Mouse (Mus musculus) ES-E14 (cell line): ENCODE measurements at regions not wholly inside any gene's neighbourhood (a gene's known extent, or its start where the extent isn't known, plus 50 kb on each side); places are given as distances from the start of the nearest gene placed in this dataset.

Experiments
- DNase-seq: peaks from one replicate; pipeline ENCODE4 v3.0.0-alpha.2; 2013; ENCODE audit warnings: low read depth, low spot score
- H3K27ac ChIP-seq: 2 replicates; pipeline ENCODE4 v1.5.1; 2012; ENCODE audit warnings: low read depth, mild to moderate bottlenecking, low read length, moderate library complexity, mixed read lengths; ENCODE audit not compliant: poor library complexity, insufficient read depth, severe bottlenecking
- H3K36me3 ChIP-seq: 2 replicates; pipeline ENCODE4 v1.6.1; 2012; ENCODE audit warnings: mild to moderate bottlenecking, low read length, moderate library complexity, mixed read lengths; ENCODE audit not compliant: control insufficient read depth, poor library complexity, insufficient read depth, severe bottlenecking
- H3K4me1 ChIP-seq, 2 experiments: fragments of 150-350 bp in 1 of 2; sonication (generic) in 1 of 2; 2 replicates each; pipeline ENCODE4 v1.6.1; 2012; ENCODE audit warnings: low read length in 2 of 2, mild to moderate bottlenecking in 1 of 2, mixed read lengths in 1 of 2; ENCODE audit not compliant: control insufficient read depth in 2 of 2, insufficient read depth in 2 of 2, poor library complexity in 1 of 2
- H3K4me3 ChIP-seq, 2 experiments: fragments of 150-350 bp in 1 of 2; sonication (generic) in 1 of 2; 2 replicates each; pipeline ENCODE4 v1.5.1; 2012; ENCODE audit warnings: low read length in 2 of 2, low read depth in 1 of 2, mild to moderate bottlenecking in 1 of 2, mixed read lengths in 1 of 2; ENCODE audit not compliant: insufficient read depth in 1 of 2, poor library complexity in 1 of 2, severe bottlenecking in 1 of 2
- H3K9ac ChIP-seq: 2 replicates; pipeline ENCODE4 v1.6.1; 2012; ENCODE audit warnings: low read depth, mild to moderate bottlenecking, low read length, mixed read lengths; ENCODE audit not compliant: poor library complexity, insufficient read depth, severe bottlenecking
- H3K9me3 ChIP-seq: fragments of 150-350 bp; sonication (generic); 2 replicates; pipeline ENCODE4 v1.6.1; 2012; ENCODE audit warnings: low read depth, mild to moderate bottlenecking, low read length; ENCODE audit not compliant: control insufficient read depth, insufficient read depth
- CHD2 ChIP-seq: IDR thresholded peaks from 2 replicates; pipeline ENCODE4 v1.6.1; 2014; ENCODE audit warnings: mild to moderate bottlenecking, low read depth, low read length, inconsistent platforms
- HCFC1 ChIP-seq: IDR thresholded peaks from 2 replicates; pipeline ENCODE4 v1.6.1; 2012; ENCODE audit warnings: low read length, inconsistent platforms, borderline replicate concordance; ENCODE audit not compliant: insufficient read depth
- MAFK ChIP-seq: IDR thresholded peaks from 2 replicates; pipeline ENCODE4 v1.6.1; 2014; ENCODE audit warnings: mild to moderate bottlenecking, low read depth, low read length, inconsistent platforms; ENCODE audit not compliant: insufficient read depth
- ZC3H11A ChIP-seq: IDR thresholded peaks from 2 replicates; pipeline ENCODE4 v1.6.1; 2012; ENCODE audit warnings: low read depth, mild to moderate bottlenecking, inconsistent platforms, low read length, borderline replicate concordance
- ZNF384 ChIP-seq: IDR thresholded peaks from 2 replicates; pipeline ENCODE4 v1.6.1; 2012; ENCODE audit warnings: low read depth, low read length, inconsistent platforms
- in situ Hi-C, 2 experiments: fragments of 600-800 bp; cut with MboI; formaldehyde crosslinking; loops; one replicate each; pipeline ENCODE4 v1.15.1; 2025; ENCODE audit warnings: low sequenced_read_pairs in 2 of 2, inconsistent platforms in 1 of 2; ENCODE audit not compliant: unreplicated experiment in 2 of 2

DNA sequence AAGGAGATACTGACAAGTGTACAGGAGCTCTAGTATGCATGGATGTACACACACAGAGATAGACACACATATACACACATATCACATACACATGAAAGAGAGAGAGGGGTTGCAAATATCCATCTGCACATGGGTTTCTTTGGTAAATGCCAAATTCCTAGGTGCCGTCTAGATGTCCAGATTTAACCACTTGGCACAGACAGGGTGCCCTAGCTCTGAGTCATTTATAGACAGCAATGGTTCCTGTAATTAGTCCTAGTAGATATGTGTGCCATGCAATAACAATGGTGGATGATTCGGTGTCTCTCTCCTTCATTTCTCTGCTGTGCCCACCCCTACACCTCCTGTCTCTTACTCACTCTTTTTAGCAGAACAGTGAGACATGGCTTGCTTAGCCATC is 389.7 kb downstream of the Cd83 start:
- no peak for DNase-seq
- H3K9me3 ChIP-seq, result no peaks in the 10 kb centered on the region
- H3K4me1 ChIP-seq, result no peaks in the 10 kb centered on the region
- H3K27ac ChIP-seq, result no peak overlapping the region
- H3K36me3 ChIP-seq, result no peaks in the 10 kb centered on the region
- H3K4me3 ChIP-seq, result no peak overlapping the region
- TF ChIP-seq ZC3H11A, result no peak
- TF ChIP-seq CHD2, result no peak
- TF ChIP-seq MAFK, result no peak
- no peak for TF ChIP-seq HCFC1
- TF ChIP-seq ZNF384, result no peak
- H3K9ac ChIP-seq, result no peak overlapping the region
- in situ Hi-C loops, result no loop called here

DNA sequence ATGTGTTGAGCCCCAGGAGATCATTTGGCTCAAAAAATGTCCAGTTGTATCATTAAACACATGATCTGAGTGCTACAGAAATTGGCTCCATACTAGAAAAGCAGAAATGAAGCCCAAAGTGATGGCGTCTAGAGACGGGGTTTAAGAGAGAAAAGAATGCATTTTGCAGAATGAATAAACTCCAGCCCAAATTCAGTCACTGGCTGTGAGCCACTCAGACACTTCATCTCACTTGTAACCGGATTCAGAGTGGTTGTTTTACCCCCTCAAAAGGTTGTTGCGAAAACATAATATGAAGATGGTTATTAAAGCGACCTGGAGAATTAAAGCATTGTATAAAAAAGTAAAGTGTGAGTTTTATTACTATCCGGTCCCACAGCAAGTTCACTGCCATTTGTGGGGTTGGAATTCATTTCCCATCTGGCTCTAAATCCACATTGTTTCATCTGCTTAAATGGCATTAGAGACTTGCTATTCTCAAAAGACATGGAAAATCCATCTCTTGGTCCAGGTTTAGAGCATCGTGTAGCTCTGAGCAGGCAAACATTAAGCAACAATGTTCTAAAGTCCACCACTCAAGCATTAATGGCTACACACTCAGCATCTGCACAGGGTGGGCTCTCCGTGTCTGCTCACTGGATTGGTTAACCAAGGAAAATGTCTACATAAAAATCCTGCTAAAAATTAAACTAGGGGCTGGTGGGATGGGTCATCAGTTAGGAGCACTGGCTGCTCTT is 390.9 kb downstream of the Cd83 start:
- Histone ChIP-seq H3K9ac (no peak overlapping the region), H3K36me3 (no peaks in the 10 kb centered on the region), H3K9me3 (no peaks in the 10 kb centered on the region), H3K4me3 (no peak overlapping the region), H3K4me1 (no peaks in the 10 kb centered on the region), H3K27ac (no peak overlapping the region)
- no peak for DNase-seq
- TF ChIP-seq ZC3H11A (no peak), CHD2 (no peak), MAFK (no peak), ZNF384 (no peak), HCFC1 (no peak)
- in situ Hi-C loops, result no loop called here

DNA sequence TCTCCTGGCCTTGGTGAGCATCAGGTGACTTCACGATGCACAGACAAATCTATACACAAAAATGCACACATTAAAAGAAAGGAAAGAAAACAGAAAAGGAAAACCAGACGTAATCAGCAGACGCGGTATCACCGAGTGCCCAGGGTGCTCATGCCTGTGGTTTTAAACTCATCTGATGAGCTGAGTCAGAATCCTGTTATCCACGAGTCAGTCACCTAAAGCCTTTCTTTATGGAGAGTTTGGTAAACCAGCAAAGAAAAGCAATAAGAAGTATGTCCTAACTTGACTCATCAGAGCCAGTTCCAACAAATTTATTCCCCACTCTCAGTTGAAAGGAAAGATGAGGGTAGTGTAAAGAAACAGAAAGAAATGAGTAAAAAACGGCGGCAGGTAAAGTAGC is 391.5 kb downstream of the Cd83 start:
- in situ Hi-C loops, result no loop called here

DNA sequence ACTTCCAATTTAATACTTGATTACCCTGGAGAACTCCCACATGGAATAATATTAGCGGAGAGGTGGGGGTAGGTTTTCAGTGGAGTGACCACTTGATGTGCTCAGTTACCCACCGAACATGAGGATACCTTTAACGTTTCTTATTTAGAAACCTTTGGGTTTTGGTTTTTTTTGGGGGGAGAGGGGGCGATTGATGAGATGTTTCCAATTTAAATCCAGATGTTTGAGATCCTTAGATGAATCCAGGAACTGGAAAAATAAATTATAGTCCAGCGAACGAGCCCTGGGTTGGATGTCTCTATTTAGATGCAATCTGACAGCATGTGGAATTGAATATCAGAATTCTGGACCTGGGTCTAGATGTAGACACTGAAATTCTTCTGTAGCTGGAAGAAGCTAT is 393.4 kb downstream of the Cd83 start:
- H3K4me3 ChIP-seq, result no peak overlapping the region
- DNase-seq, result no peak
- no peak for TF ChIP-seq ZC3H11A
- no peak overlapping the region for H3K27ac ChIP-seq
- no peaks in the 10 kb centered on the region for H3K9me3 ChIP-seq
- no peaks in the 10 kb centered on the region for H3K36me3 ChIP-seq
- in situ Hi-C loops, result no loop called here
- H3K4me1 ChIP-seq, result peaks cover 0 to 2% of the 10 kb centered on the region in 2 experiments; a peak in 1 of 4 replicates
- H3K9ac ChIP-seq, result no peak overlapping the region

More for the DNA sequence above, 391.5 kb downstream of the Cd83 start:
- Histone ChIP-seq H3K9ac (no peak overlapping the region), H3K4me1 (no peaks in the 10 kb centered on the region), H3K4me3 (no peak overlapping the region), H3K27ac (no peak overlapping the region), H3K9me3 (no peaks in the 10 kb centered on the region), H3K36me3 (no peaks in the 10 kb centered on the region)
- TF ChIP-seq MAFK, result no peak
- no peak for TF ChIP-seq CHD2
- no peak for TF ChIP-seq HCFC1
- TF ChIP-seq ZC3H11A, result no peak
- TF ChIP-seq ZNF384, result no peak
- DNase-seq, result no peak

DNA sequence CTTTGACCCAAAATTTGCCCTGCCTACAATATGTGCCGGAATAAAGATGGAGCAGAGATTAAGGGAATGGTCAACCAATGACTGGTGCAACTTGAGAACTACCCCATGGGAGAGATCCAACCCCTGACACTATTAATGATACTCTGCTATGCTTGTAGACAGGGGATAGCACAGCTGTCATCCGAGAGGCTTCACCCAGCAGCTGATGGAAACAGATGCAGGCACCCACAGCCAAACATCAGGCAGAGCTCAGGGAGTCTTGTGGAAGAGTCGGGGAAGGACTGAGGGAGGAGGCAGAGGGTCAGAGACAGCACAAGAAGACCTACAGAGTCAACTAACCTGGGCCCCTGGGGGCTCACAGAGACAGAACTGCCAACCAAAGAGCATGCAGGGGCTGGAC is 395.8 kb downstream of the Cd83 start:
- in situ Hi-C loops, result no loop called here
- H3K9ac ChIP-seq, result no peak overlapping the region
- no peaks in the 10 kb centered on the region for H3K9me3 ChIP-seq
- no peak for DNase-seq
- H3K4me1 ChIP-seq, result peaks cover 0 to 2% of the 10 kb centered on the region in 2 experiments; a peak in 1 of 4 replicates
- H3K36me3 ChIP-seq, result no peaks in the 10 kb centered on the region
- no peak overlapping the region for H3K27ac ChIP-seq
- TF ChIP-seq ZNF384 (no peak), MAFK (no peak)
- no peak overlapping the region for H3K4me3 ChIP-seq
